Mouse (Mus musculus): Measurements from ENCODE around the gene Adgrg5. TPM values are rescaled to one million over a fixed set of nuclear protein-coding genes. Genes with fewer than 3 reads are reported as not detected.

Gene Adgrg5
- polyA plus RNA-seq, 3 experiments from 2014 or later = 1.8 to 4.3 (median 4.1) TPM

GRCm38 (mm10) chr8:94917851-94918495, 5.5 kb upstream of the Adgrg5 start, which contains the start of gene Ccdc102a:
Gene Ccdc102a (minus strand): TSS chr8:94918098.
- no peak for ATAC-seq

GRCm38 (mm10) chr8:94919256-94919655, 4.2 kb upstream of the Adgrg5 start:
- peak; percentile 53 for ATAC-seq

GRCm38 (mm10) chr8:94922176-94922575, 1.3 kb upstream of the Adgrg5 start:
- ATAC-seq = no peak

- no peak for ATAC-seq
Measured at GRCm38 (mm10) chr8:94922602-94923001, 892 bp upstream of the Adgrg5 start.

GRCm38 (mm10) chr8:94928227-94928626, 4.7 kb downstream of the Adgrg5 start:
- no peak for ATAC-seq

- no peak for ATAC-seq
Measured at GRCm38 (mm10) chr8:94933918-94934317, 10.4 kb downstream of the Adgrg5 start.

GRCm38 (mm10) chr8:94935172-94935571, 11.7 kb downstream of the Adgrg5 start:
- ATAC-seq = no peak

- no peak for ATAC-seq
Measured at GRCm38 (mm10) chr8:94942566-94942965, 19.1 kb downstream of the Adgrg5 start.

- no peak for ATAC-seq
Measured at GRCm38 (mm10) chr8:94945185-94945584, 21.7 kb downstream of the Adgrg5 start.

- ATAC-seq = no peak
Measured at GRCm38 (mm10) chr8:94948421-94948820, 24.9 kb downstream of the Adgrg5 start.

GRCm38 (mm10) chr8:94949010-94949409, 25.5 kb downstream of the Adgrg5 start:
- no peak for ATAC-seq

- ATAC-seq = peak; percentile 61
Measured at GRCm38 (mm10) chr8:94950046-94950445, 26.6 kb downstream of the Adgrg5 start.

- ATAC-seq = no peak
Measured at GRCm38 (mm10) chr8:94950458-94950857, 27.0 kb downstream of the Adgrg5 start.

- no peak for ATAC-seq
Measured at GRCm38 (mm10) chr8:94952086-94952485, 28.6 kb downstream of the Adgrg5 start.

GRCm38 (mm10) chr8:94953624-94954367, 30.3 kb downstream of the Adgrg5 start:
- peak; percentile 38 for ATAC-seq

GRCm38 (mm10) chr8:94954368-94954737, 30.9 kb downstream of the Adgrg5 start:
- no peak for ATAC-seq

- ATAC-seq = no peak
Measured at GRCm38 (mm10) chr8:94954921-94955758, 31.6 kb downstream of the Adgrg5 start.

- ATAC-seq = no peak
Measured at GRCm38 (mm10) chr8:94956078-94956574, 32.6 kb downstream of the Adgrg5 start.

- ATAC-seq = no peak
Measured at GRCm38 (mm10) chr8:94962201-94962600, 38.7 kb downstream of the Adgrg5 start.

GRCm38 (mm10) chr8:94964828-94965227, 41.3 kb downstream of the Adgrg5 start:
- no peak for ATAC-seq

GRCm38 (mm10) chr8:94966578-94966977, 43.1 kb downstream of the Adgrg5 start:
- no peak for ATAC-seq

- ATAC-seq = no peak
Measured at GRCm38 (mm10) chr8:94967071-94967470, 43.6 kb downstream of the Adgrg5 start.

- ATAC-seq = no peak
Measured at GRCm38 (mm10) chr8:94967554-94967953, 44.1 kb downstream of the Adgrg5 start.

All from inflammation-experienced regulatory T-cells, adult 6 months (primary cell).